Mouse (Mus musculus) hindbrain, embryonic 14.5 days (tissue): ENCODE results near the gene Trit1. TPM values are rescaled to one million over a fixed set of nuclear protein-coding genes. Genes with fewer than 3 reads are reported as not detected.
"Not testable (repeated sequence)": the region's sequence is repeated elsewhere in the genome, so short reads cannot be mapped to it uniquely, and the experiment has no call there.

Experiments used
- ATAC-seq: fragments of 200-750 bp; cut with Nextera tagmentation; 2 replicates; pipeline ENCODE4 v1.8.0; 2017; ENCODE audit warnings: moderate number of reproducible peaks, mild to moderate bottlenecking, moderate TSS enrichment, moderate library complexity; ENCODE audit not compliant: low FRiP score
- DNase-seq: peaks from one replicate; pipeline ENCODE4 v3.0.0-alpha.2; 2015; ENCODE audit warnings: low spot score
- H3K27ac ChIP-seq: fragments of 300-500 bp; sonication (generic); 2 replicates; pipeline ENCODE4 v1.5.1; 2014; ENCODE audit warnings: mild to moderate bottlenecking, moderate library complexity
- H3K27me3 ChIP-seq: fragments of 300-500 bp; sonication (generic); 2 replicates; pipeline ENCODE4 v1.6.1; 2014; ENCODE audit warnings: mild to moderate bottlenecking, low read length, mixed read lengths; ENCODE audit not compliant: control insufficient read depth, insufficient read depth
- H3K36me3 ChIP-seq: fragments of 300-500 bp; sonication (generic); replicated peaks from 2 replicates; pipeline ENCODE4 v1.6.1; 2014; ENCODE audit not compliant: control insufficient read depth, insufficient read depth
- H3K4me1 ChIP-seq: fragments of 300-500 bp; sonication (generic); replicated peaks from 2 replicates; pipeline ENCODE4 v1.6.1; 2014; ENCODE audit warnings: antibody characterized with exemption, low read length, mixed read lengths; ENCODE audit not compliant: control insufficient read depth, insufficient read depth
- H3K4me2 ChIP-seq: fragments of 300-500 bp; sonication (generic); replicated peaks from 2 replicates; pipeline ENCODE4 v1.6.1; 2014; ENCODE audit warnings: mild to moderate bottlenecking, moderate library complexity
- H3K4me3 ChIP-seq: fragments of 300-500 bp; sonication (generic); replicated peaks from 2 replicates; pipeline ENCODE4 v1.5.1; 2014; ENCODE audit warnings: mild to moderate bottlenecking, low read length
- H3K9ac ChIP-seq: fragments of 300-500 bp; sonication (generic); 2 replicates; pipeline ENCODE4 v1.6.1; 2014
- H3K9me3 ChIP-seq: fragments of 300-500 bp; sonication (generic); 2 replicates; pipeline ENCODE4 v1.6.1; 2016; ENCODE audit warnings: low read length; ENCODE audit not compliant: control insufficient read depth
- WGBS: fragments of 180-500 bp; shearing (Covaris S2); extraction: QIAGEN DNeasy Blood & Tissue Kit; methylation state at CpG from one replicate; pipeline ENCODE4 v1.1.7; 2014; 5-methylcytosine and 5-hydroxymethylcytosine counted together
- polyA plus RNA-seq: library from polyadenylated mRNA; unstranded; fragments of >200 nt; fragmentation: Nextera tagmentation; extraction: Ambion mirVana; gene quantifications from 2 replicates; pipeline ENCODE4 v1.2.1, GENCODE M21; 2014

Gene Trit1
- polyA plus RNA-seq, 1 experiment from 2014 or later = 24.6 TPM

DNA sequence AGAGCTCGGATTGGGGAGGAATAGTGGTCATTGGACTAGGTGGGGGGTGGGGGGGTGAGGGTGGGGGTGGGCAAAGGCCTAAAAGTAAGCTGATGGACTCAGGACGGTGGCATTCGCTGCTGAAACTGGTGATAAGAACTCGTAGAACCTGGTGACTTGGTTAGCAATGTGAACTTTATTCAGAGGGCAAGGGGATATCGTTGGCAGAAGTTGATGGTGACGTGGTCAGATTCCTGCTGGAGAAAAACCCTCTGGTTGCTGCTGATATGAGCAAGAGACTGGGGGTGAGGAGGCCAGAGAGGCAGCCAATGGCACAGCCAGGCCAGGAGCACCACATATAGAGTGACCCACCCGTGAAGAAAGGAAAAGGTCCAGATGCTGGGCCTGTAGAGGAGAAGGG lies 35.2 kb upstream of the Trit1 start:
- Histone ChIP-seq H3K4me3 (no peak overlapping the region), H3K4me2 (no peak overlapping the region), H3K27me3 (peaks cover 21% of the 10 kb centered on the region), H3K4me1 (no peaks in the 10 kb centered on the region), H3K9me3 (no peaks in the 10 kb centered on the region), H3K27ac (no peak overlapping the region), H3K36me3 (no peaks in the 10 kb centered on the region), H3K9ac (no peak overlapping the region)
- 93% methylated on average over 7 of the region's 7 CpGs for WGBS
- ATAC-seq (no peak), DNase-seq (no peak)

DNA sequence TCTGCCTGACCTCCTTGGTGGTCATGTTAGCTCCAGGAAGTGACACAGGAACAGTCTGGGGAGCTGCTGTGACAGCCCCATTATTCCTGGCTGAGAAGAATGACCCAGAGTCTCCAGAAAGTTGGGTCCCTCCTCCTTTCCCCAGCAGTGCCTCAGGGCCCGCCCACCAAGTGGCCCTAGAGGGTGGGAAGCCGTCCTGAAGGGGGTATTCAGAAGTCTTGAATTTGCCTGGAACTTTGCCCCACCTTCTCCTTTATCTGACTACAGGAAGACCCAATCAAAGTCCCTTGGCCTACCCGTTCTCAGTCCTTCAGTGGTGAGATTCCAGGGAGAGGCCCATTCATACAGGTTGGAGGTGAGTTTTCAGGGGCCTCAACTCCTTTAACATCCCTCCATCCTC lies 34.5 kb upstream of the Trit1 start:
- no peaks in the 10 kb centered on the region for H3K4me1 ChIP-seq
- no peak for DNase-seq
- no peak for ATAC-seq
- no peak overlapping the region for H3K4me3 ChIP-seq
- peaks cover 21% of the 10 kb centered on the region for H3K27me3 ChIP-seq
- H3K4me2 ChIP-seq = no peak overlapping the region
- H3K9ac ChIP-seq = no peak overlapping the region
- no peak overlapping the region for H3K27ac ChIP-seq
- H3K36me3 ChIP-seq = no peaks in the 10 kb centered on the region
- H3K9me3 ChIP-seq = no peaks in the 10 kb centered on the region
- 51% methylated on average over 3 of the region's 3 CpGs for WGBS

DNA sequence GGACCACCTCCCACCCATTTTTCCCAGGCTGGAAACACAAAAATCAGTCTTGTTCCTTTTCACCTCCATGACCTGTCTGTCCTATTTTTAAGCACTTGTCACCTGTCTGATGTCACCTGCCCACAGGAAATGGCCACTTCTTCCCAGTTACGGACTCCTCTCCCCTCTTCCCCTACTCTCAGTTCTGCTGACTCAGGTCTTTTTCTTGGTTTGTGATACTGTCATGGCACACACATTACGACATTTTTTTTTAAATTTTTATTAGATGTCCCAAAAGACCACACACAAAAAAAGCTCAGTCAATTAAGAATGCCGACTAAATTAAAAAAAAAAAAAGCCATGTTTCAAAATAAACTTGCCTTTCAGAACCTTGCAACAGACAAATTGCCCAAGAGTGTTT lies 33.9 kb upstream of the Trit1 start:
- H3K4me2 ChIP-seq = no peak overlapping the region; the same call in 1 of the 2 replicates
- H3K27ac ChIP-seq = no peak overlapping the region
- H3K9ac ChIP-seq = no peak overlapping the region
- ATAC-seq = no peak
- H3K4me3 ChIP-seq = no peak overlapping the region
- H3K27me3 ChIP-seq = peaks cover 21% of the 10 kb centered on the region
- DNase-seq = no peak
- no peaks in the 10 kb centered on the region for H3K36me3 ChIP-seq
- H3K4me1 ChIP-seq = no peaks in the 10 kb centered on the region
- no peaks in the 10 kb centered on the region for H3K9me3 ChIP-seq
- WGBS = 70% methylated on average over 3 of the region's 3 CpGs

DNA sequence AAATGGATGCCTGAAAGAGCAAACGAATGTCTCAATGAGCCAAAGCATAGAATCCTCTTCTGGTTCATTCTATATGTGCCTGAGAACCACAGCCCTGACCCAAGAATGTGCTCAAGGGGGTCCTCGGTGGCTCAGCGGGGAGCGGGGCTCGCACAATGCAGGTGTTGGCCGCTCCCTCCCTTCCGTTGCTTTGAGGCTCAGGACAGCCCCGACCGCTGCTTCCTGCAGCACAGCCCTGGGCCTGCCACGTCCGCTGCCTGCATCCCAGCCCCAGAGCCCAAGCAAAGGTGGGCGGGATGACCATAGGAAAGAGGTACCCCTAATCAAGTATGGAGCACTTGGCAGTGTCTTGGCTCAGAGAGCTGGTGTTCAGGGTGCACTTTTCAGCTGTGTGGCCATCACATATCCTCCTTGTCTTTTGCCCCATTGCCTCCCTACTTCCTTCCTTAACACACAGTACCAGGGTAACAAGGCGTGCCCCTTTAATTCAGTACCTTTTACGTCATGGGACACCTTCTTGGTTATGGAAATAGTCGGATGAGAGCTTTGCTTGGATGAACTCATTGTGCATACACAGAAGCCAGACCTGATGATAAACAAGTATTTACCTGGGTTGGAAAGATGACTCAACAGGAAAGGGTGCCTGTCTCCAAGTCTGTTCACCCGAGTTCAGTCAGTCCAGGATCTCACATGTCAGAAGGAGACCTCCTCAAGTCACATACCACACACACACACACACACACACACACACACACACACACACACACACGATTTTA lies 32.7 kb upstream of the Trit1 start:
- Histone ChIP-seq H3K4me3 (peak overlapping the region; percentile 14; the same call in 1 of the 2 replicates), H3K9ac (no peak overlapping the region)
- WGBS = 27% methylated on average over 17 of the region's 17 CpGs

DNA sequence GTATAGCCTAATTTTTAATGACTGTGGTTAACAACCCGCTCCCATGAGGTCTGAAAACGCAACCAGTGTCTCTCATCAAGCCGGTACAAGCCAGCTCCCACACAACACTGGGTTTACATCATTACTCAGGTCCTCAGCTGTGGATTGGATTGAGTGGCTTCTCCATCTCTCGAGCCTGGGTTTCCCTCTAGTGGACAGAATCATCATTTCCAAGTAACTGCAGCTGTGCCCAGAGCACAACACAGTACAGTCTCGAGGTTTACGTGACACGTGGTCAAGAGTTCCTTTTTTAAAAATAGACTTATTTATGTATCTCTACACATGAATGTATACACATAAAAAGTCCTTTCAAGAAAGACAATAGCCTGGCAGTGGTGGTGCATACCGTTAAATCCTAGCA lies 31.3 kb upstream of the Trit1 start:
- Histone ChIP-seq H3K27me3 (peaks cover 21% of the 10 kb centered on the region), H3K9me3 (no peaks in the 10 kb centered on the region), H3K9ac (no peak overlapping the region), H3K36me3 (no peaks in the 10 kb centered on the region), H3K4me1 (no peaks in the 10 kb centered on the region), H3K4me2 (no peak overlapping the region), H3K27ac (no peak overlapping the region), H3K4me3 (no peak overlapping the region)
- DNase-seq = peak; percentile 83
- ATAC-seq = peak; percentile 91
- WGBS = 42% methylated on average over 8 of the region's 8 CpGs

More for the DNA sequence above, 32.7 kb upstream of the Trit1 start:
- ATAC-seq = no peak
- DNase-seq = no peak
- H3K27me3 ChIP-seq = peaks cover 21% of the 10 kb centered on the region
- no peak overlapping the region for H3K27ac ChIP-seq
- H3K36me3 ChIP-seq = no peaks in the 10 kb centered on the region
- no peaks in the 10 kb centered on the region for H3K4me1 ChIP-seq
- H3K9me3 ChIP-seq = no peaks in the 10 kb centered on the region
- peak overlapping the region; percentile 36 for H3K4me2 ChIP-seq

DNA sequence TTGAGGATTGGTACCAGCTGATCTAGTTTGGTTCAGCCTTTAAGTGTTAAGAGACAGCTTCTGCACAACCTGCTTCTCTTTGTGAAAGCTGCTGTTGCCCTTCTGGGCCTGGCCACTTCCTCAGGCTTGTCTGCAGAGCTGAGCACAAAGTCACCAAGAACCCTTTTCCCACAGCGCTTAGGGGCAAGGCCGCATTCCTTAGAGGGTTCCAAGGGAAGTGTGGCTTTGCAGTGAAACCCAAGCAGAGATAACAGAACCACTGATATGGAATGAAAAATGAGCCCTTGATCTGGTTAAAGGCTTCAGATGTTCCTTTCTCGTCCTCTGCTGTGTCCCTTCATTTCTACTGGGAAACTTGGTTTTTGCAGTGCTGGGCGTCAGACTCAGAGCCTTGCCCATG lies 29.0 kb upstream of the Trit1 start:
- Histone ChIP-seq H3K27ac (no peak overlapping the region), H3K36me3 (no peaks in the 10 kb centered on the region), H3K9me3 (no peaks in the 10 kb centered on the region), H3K9ac (no peak overlapping the region), H3K27me3 (peaks cover 11% of the 10 kb centered on the region), H3K4me3 (no peak overlapping the region), H3K4me1 (no peaks in the 10 kb centered on the region), H3K4me2 (no peak overlapping the region)
- ATAC-seq (no peak), DNase-seq (no peak)
- 88% methylated on average over 4 of the region's 4 CpGs for WGBS

DNA sequence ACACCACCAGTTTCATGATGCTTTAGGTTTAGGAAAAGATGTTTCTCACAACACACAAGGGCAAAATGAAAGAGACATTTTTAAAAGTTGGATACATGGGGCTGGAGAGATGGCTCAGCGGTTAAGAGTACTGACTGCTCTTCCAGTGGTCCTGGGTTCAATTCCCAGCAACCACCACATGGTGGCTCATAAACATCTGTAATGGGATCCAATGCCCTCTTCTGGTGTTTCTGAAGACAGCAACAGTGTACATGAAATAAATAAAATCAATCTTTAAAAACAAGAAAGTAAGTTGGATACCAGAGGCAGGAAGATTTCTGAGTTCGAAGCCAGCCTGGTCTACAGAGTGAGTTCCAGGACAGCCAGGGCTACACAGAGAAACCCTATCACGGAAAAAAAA lies 28.4 kb upstream of the Trit1 start:
- ATAC-seq, H3K9me3 ChIP-seq, H3K9ac ChIP-seq, DNase-seq, H3K27me3 ChIP-seq, H3K27ac ChIP-seq, H3K4me1 ChIP-seq, H3K4me2 ChIP-seq, H3K4me3 ChIP-seq, H3K36me3 ChIP-seq: not testable (repeated sequence)
- 54% methylated on average over 3 of the region's 3 CpGs for WGBS

DNA sequence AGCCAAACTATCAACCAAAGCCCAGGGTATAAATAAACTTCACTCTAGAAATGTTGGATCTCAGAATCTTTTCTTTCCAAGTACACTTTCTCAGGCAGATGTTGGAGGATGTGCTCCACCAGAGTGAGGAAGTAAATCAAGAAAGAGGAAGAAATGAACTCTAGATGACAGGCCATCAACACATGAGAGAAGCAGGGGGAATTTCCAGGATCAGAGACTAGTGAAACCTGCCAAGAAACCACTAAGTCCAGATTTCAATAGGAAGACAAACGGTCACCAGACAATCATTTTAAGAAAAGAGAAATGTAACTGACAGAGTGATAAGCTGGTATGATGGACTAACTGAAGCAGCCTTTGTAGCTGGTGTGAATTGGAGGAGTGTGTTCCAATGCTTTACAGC lies 25.2 kb upstream of the Trit1 start:
- 70% methylated on average over 1 of the region's 1 CpGs for WGBS

DNA sequence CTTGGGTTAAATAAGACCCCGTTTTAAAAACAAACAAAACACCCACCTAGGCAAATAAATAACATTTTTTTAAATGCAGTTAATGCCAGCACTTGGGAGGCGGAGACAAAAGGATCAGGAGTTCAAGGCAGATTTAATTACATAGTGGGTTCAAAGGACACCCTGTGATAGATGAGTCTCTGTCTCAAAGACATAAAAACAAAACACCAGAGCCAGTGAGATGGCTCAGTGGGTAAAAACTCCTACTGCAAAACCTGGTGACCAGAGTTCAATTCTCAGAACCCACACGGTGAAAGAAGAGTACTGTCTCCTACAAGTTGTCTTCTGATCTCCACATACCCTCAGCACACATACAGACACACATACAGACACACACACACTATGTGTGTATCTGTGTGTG lies 24.1 kb upstream of the Trit1 start:
- Histone ChIP-seq H3K4me2 (no peak overlapping the region), H3K9me3 (no peaks in the 10 kb centered on the region), H3K4me1 (peaks cover 6% of the 10 kb centered on the region; the same call in 1 of the 2 replicates), H3K36me3 (no peaks in the 10 kb centered on the region), H3K27ac (no peak overlapping the region), H3K4me3 (no peak overlapping the region), H3K9ac (no peak overlapping the region), H3K27me3 (no peaks in the 10 kb centered on the region)
- no peak for DNase-seq
- 75% methylated on average over 3 of the region's 3 CpGs for WGBS
- no peak for ATAC-seq

More for the DNA sequence above, 25.2 kb upstream of the Trit1 start:
- no peaks in the 10 kb centered on the region for H3K9me3 ChIP-seq
- H3K4me2 ChIP-seq = no peak overlapping the region
- no peaks in the 10 kb centered on the region for H3K27me3 ChIP-seq
- ATAC-seq = no peak
- DNase-seq = no peak
- no peak overlapping the region for H3K9ac ChIP-seq
- peaks cover 4% of the 10 kb centered on the region; the same call in 1 of the 2 replicates for H3K4me1 ChIP-seq
- H3K27ac ChIP-seq = no peak overlapping the region
- no peaks in the 10 kb centered on the region for H3K36me3 ChIP-seq
- H3K4me3 ChIP-seq = no peak overlapping the region
